Mouse (Mus musculus) ovary, adult 18-20 months (tissue): ENCODE data around the gene Ssh2.

ENCODE experiments used
- DNase-seq: peaks from one replicate; pipeline ENCODE4 v3.0.0; 2022; ENCODE audit warnings: low spot score, mixed read lengths

The Ssh2 gene

DNA sequence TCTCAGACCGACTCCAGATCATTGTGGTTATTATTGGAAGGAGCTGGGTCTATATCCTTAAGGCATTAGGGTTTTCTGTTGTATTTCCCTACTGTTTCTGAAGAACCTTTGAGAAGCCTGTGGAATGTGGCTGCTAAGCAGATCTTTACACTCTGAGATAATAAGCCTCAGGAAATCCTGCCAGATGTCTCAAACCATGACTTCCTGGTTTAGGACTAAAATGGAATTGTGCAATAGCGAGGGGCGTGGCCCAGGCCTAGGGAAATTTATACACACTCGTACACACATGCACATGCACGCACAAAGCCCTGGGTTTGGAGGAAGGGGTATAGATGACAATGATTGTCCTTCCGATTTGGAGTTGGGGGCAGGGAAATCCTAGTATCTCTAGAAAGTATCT is 193.8 kb downstream of the Ssh2 start:
- no peak for DNase-seq

GRCm38 (mm10) chr11:77411284-77411683 is 195.2 kb downstream of the Ssh2 start:
- no peak for DNase-seq

DNA sequence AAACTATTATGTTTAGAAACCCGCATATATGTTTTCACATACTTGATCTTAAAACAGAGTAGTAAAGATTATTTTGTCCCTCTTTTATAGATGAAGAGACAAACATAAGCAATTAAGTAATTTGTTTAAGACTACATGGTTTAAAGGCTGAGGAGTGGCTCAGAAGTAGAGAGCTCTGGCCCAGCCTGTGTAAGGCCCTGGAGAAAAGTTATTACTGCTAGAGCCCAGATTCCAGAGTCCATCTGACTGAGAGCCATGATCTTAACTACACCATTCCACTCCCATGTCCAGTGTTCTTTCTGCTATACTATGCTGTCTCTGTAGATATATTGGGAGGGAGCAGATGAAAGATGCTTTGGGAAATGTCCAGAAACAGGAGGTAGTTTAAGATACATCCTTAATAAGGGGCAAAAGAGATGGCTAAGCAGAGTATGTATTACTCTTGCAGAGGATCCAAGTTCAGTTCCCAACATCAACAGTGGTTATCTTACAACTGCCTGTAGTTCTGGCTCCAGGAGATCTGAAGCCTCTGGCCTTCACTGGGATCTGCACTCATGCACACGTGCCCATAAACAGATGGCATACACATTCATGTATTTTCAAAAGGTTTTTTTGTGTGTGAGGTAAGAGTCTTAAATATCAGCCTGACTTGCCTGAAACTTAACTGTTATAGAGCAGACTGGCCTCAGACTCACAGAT is 198.2 kb downstream of the Ssh2 start:
- DNase-seq, result no peak

GRCm38 (mm10) chr11:77416212-77417000 is 200.3 kb downstream of the Ssh2 start:
- DNase-seq, result no peak

DNA sequence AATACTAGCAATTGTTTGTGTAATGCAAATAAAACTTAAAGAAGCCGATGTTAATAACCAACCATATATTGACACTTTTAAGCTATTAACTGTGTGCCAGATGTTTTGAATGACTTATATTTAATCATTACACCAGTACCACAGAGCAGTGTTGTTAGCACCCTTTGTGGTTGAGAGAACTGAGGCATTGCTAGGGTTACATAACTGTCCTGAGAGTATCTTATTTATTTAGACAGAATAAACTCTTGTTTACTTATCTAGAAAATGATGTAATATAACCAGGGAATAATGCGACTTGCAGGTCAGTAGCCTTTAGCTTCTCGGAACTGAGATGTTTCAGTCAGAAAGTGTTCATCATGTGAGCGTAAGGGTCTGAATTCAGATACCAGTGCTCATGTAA is 201.9 kb downstream of the Ssh2 start:
- no peak for DNase-seq

- DNase-seq, result peak; percentile 72
Observed at GRCm38 (mm10) chr11:77423175-77423859, 207.2 kb downstream of the Ssh2 start.

GRCm38 (mm10) chr11:77428446-77428845 is 212.4 kb downstream of the Ssh2 start:
- no peak for DNase-seq

GRCm38 (mm10) chr11:77437026-77437425 is 220.9 kb downstream of the Ssh2 start:
- DNase-seq, result no peak

DNA sequence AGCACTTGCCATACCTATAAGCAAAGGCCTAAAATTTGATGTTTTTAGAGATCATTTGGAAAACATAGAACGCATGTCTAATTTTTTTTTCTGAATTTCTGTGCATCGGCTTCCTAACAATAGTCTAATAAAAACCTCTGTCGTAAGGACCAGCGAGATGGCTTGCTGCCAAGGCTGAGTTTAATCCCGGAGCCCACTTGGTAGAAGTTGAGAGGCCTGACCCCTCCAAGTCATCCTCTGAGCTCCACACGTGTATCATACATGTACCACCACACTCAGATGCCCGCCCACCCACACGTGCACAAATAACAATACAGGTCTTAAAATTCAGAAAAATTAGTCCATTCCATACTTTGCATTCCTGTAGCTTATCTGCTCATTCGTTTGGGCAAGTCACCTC is 224.0 kb downstream of the Ssh2 start:
- no peak for DNase-seq

GRCm38 (mm10) chr11:77441020-77441419 is 224.9 kb downstream of the Ssh2 start:
- no peak for DNase-seq

DNA sequence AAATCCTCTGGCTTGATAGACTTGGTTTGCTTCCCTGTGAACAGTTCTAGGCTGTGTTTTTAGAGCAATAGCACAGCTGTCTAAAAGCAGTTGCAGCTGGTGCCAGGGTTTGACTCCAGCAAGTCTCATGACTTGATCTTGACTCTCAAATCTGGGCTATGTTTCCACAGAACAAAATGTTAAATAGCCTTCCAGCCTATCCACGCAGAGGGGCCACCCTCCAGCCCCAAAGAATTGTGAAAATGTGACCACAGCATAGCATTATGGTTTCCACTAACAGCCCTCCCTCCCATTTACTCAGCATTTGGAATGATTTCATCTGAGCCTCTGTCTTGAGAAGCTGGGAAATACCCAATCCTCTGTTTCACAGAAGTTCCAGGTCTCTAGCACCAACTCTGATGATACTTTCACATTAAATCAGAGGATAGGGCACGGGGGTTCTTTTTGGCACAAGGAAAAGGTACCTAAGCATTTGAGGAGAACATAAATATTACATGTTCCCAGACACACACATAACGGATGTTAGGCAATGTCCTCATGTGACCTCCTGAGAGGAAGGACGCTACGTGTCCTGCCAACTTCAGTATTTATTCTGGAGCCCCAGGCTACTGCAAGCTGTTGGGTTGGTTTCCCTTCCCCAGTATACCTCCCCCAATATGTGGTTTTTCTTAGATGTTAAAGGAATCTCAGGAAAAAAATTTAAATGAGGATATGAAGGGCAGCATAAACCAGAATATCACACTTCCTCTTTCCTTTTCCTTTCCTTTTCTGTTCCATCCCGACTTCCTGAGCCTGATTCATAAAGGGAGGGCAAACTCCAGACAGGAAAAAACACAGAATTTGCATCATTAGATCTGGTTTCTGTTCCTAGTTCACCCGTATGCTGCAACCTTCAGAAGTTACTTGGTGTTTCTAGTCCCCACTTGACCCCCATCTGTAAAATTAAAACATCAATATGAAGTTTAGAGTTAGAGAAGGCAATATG is 226.4 kb downstream of the Ssh2 start:
- no peak for DNase-seq

DNA sequence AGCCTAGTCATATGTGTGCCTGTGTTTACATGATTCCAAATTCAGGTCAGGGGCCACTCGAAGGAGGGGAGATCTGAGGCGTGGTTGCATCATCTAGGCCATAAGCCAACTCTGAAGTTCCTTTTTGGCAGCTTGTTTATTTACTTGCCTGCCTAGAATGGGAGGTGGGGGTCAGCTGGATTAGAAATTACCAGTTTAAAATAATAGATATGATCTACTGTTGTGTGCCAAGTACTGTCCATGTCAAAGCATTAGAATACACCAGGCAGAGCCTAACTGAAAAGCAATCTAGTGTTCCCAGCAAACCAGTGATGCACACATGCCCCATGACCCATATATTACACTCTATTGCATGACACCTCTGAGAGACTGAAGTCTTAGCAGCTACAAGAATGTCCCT is 228.9 kb downstream of the Ssh2 start:
- no peak for DNase-seq

DNA sequence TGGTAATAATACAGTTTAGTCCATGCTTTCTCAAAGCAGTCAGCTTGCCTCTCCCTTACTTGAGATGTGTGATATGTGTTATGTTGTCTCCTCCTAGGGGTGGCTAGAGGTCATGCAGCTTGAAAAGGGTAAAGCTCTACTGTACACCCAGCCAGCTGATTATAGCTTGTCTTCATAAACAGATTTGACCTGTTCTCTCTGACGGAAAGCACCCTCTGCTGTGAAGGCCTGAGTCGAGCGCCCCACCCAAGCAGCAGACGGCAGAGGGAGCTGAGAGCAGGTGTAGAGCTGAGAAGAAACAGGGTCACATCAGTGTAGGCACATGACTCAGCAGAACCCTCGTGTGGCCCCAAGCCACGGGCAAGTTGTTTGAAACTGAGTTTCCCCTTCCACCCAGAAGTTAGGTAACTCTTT is 230.5 kb downstream of the Ssh2 start:
- peak; percentile 47 for DNase-seq

DNA sequence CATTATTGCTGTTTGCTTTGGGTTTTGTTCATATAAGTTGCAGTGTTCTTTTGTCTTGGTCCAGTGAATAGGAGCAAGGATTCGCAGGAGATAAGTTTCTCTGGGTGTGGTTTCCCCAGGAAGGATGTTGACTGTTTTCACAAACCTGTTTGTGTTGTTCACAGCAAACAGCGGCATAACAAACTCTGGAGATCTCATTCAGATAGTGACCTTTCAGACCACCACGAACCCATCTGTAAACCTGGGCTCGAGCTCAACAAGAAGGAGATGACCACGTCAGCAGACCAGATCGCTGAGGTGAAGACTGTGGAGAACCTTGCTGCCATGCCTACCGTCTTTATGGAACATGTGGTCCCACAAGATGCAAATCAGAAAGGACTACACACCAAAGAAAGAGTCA is 233.1 kb downstream of the Ssh2 start:
- DNase-seq, result no peak

GRCm38 (mm10) chr11:77451670-77452069 is 235.6 kb downstream of the Ssh2 start:
- no peak for DNase-seq

- DNase-seq, result no peak
Observed at GRCm38 (mm10) chr11:77453388-77453787, 237.3 kb downstream of the Ssh2 start.

GRCm38 (mm10) chr11:77455770-77456510 is 239.9 kb downstream of the Ssh2 start:
- DNase-seq, result no peak

DNA sequence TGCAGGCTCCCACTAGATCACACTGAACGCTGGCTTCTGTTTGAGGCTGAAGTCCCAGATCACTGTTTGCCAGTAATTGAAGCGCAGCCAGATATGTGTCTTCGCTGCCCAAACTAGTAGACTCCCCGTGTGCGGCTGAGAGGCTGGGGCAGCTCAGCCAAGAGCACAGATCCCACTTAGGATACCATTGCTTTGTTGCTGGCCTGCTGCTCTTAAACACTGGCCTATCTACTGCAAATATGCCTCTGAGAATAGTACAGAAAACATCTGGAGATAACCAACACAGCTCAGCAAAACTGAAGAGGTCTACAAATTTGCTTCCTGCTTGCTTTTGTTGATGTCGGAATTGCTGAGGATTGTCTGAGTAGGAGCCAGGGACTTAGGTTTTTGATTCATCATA is 240.8 kb downstream of the Ssh2 start:
- DNase-seq, result no peak

- no peak for DNase-seq
Observed at GRCm38 (mm10) chr11:77461856-77462255, 245.8 kb downstream of the Ssh2 start.

- DNase-seq, result peak; percentile 63
Observed at GRCm38 (mm10) chr11:77462283-77463100, 246.4 kb downstream of the Ssh2 start, which contains the start of gene Coro6. Gene Coro6 (plus strand): TSS chr11:77462411.
